Mouse (Mus musculus) left cerebral cortex, postnatal 10 days (tissue): ENCODE measurements around the gene Slc25a41. TPM values are rescaled to one million over a fixed set of nuclear protein-coding genes. Genes with fewer than 3 reads are reported as not detected.

Experiments used
- DNase-seq, 2 experiments: peaks; one replicate each; pipeline ENCODE4 v3.0.0; 2021 to 2022; ENCODE audit warnings: low spot score in 2 of 2, mixed read lengths in 1 of 2; ENCODE audit errors: extremely low spot score in 1 of 2
- intact Hi-C: fragments of 180-260 bp; cut with DNase I; formaldehyde crosslinking; loops from one replicate; pipeline ENCODE4 v1.15.1; 2025
- total RNA-seq, 2 experiments: library from RNA; stranded (reverse); gene quantifications; 2 replicates each; pipeline ENCODE4 v1.2.3; 2021

Gene Slc25a41
- under 1 TPM in 1 of 2 experiments, not detected in 1; 0.28 TPM for total RNA-seq

- no peak for DNase-seq
- intact Hi-C loops = no loop called here
Measured at GRCm38 (mm10) chr17:57041554-57041953, at the start of gene Slc25a41. Slc25a41 (minus strand) TSS chr17:57041654.

DNA sequence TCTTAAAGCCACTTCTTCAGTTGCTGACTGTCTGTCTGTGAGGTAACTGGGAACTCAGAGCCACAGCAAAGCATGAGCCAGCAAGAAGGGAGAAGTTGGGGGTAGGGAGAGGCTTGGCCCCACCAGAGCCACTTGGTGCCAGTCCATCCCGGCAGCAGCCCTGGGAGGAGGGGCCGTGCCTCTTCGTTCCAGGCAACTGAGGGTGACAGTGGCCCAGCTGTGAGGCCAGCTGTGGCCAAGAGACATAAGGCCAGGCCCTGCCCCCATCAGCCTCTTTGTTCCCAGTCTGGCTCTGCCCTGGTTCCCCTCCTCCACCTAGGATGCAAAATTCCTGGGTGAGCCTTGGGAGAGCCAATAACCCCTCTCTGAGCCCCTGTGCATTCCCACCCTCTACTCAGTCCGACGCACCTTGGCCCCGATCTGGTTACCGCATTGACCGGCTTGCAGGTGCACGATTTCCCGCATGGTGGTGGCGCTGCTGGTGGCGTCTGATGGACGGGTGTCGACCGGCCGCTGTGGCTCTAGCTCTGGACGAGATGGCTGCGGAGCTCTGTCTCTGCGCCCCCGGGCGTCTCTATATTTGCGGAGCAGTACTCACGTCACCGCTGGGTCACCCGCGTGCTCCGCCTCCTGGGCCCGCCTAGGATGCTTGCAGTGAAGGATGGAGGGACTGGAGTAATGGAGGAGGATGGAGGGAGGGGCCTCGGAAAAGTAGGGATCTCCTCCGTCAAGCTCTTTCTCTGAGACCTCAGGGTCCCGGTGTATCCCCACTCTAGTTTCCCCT lies 45.8 kb upstream of the Slc25a41 start, which contains the start of gene Tubb4a:
TSS of gene Tubb4a (minus strand) at position 734 of the 784 bp plus-strand sequence.
- intact Hi-C loops = loop anchor here (10.0 kb wide), 1 partner anchor 282 kb away; no protein-coding TSS in a partner anchor
- peak; percentile 83 to 89 for DNase-seq

DNA sequence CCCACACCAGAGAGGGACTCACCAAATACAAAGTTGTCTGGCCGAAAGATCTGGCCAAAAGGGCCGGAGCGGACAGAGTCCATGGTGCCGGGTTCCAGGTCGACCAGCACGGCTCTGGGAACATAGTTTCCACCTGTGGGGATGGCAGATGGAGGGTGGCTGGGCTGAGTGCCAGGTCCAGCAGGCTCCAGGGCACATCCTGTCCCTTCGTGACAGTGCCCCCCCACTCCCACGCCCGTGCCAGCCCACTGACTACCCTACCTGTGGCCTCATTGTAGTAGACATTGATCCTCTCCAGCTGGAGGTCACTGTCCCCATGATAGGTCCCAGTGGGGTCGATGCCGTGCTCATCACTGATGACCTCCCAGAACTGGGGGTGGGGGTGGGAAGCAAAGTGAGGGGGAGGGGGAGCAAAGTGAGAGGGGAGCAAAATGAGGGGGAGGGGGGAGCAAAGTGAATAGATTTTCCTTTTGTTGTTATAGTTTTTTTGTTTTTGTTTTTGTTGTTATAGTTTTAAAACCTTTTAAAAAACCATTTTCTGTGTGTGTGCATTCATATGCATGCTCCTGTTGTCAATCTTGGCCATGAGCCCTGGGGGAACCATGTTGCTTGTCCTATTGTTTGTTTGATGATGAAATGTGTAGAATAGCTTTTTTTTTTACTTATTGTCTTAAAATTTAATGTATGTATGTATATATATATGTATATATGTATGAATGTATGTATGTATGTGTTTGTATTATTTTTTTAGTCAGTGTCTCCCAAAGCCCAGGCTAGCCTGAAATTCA lies 44.7 kb upstream of the Slc25a41 start:
- intact Hi-C loops = loop anchor here (10.0 kb wide), 1 partner anchor 281 kb away; no protein-coding TSS in a partner anchor
- peak in 1 of 2 experiments; percentile 60 for DNase-seq

DNA sequence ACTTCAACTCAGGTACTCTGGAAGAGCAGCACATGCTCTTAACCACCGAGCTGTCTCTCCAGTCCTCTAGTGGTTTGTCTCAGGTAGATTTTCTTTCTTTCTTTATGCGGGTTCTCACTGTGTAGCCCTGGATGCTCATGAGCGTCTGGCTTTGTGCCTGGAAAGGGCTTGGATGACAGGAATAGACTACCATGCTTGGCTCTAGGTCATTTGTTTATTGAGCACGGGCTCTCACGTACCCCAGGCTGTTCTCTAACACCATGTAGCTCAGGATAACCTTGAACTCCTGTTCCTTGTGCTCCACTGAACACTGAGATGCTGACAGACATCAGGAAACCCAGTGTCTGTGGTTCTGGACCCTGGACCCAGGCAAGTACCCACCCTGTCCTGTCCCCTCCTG lies 41.0 kb upstream of the Slc25a41 start:
- no peak for DNase-seq
- intact Hi-C loops = loop anchor here (10.0 kb wide), 1 partner anchor 278 kb away; no protein-coding TSS in a partner anchor

GRCm38 (mm10) chr17:57081234-57081842 lies 39.9 kb upstream of the Slc25a41 start:
- intact Hi-C loops = loop anchor here (10.0 kb wide), 1 partner anchor 277 kb away; no protein-coding TSS in a partner anchor
- no peak for DNase-seq

GRCm38 (mm10) chr17:57079919-57080318 lies 38.5 kb upstream of the Slc25a41 start:
- no peak for DNase-seq
- intact Hi-C loops = loop anchor here (10.0 kb wide), 1 partner anchor 275 kb away; no protein-coding TSS in a partner anchor

DNA sequence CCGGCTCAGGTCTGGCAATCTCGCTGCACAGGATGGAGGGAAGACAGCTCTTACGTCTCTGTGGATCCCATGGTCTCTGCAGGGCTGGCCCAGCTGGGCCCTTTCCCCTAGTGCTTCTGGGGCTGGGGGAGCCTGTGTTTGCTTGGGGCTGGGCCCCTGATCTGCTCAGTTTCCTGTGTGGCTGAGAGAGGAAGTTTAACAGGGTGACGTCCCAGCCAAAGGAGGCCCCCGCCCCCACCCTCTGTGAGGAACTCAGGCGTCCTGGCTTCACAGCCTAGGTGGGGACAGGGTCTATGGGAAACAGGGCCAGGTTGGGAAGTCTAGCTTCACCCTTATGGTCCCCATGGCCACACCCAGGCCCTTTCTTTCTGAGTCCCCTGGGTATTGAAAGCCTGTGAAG lies 36.9 kb upstream of the Slc25a41 start, which contains the start of gene Dennd1c:
TSS of gene Dennd1c (minus strand) at position 179 of the 400 bp plus-strand sequence.
- intact Hi-C loops = no loop called here
- no peak for DNase-seq

DNA sequence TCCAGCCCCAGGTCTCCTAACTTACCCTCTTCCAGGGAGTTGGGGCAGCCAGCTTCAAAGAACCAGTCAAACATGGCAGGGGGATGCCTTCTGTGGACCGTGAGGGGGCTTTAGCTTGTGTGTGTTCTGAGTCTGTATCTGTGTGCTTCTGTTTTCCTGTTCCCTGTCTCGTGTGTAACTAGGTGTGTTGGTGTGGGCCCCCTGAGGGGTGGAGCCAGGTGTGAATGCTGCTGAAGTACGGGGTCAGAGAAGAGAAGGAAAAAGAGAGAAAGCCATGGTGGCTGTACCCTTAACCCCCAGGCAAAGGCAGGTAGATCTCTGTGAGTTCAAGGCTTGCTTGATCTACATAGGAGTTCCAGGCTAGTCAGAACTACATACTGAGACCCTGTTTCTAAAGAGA lies 35.5 kb upstream of the Slc25a41 start:
- no peak for DNase-seq
- intact Hi-C loops = no loop called here

DNA sequence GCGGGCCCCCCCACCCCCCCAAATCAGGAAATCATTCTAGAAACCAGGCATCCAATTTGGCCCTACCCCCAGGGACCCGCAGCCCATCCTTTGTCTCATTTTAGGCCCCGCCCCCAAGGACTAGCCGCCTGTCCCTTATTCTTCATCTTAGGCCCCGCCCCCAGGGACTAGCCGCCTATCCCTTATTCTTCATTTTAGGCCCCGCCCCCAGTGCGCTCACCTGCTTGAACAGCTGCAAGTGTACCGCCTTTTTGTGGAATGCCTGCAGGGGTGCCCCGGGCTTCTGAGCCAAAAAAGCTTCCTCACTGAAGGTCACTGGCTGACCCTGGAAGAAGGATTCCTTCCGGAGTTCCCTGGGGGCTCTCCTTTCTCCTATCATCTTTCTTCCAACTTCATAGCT lies 29.2 kb upstream of the Slc25a41 start:
- no peak for DNase-seq
- intact Hi-C loops = no loop called here

DNA sequence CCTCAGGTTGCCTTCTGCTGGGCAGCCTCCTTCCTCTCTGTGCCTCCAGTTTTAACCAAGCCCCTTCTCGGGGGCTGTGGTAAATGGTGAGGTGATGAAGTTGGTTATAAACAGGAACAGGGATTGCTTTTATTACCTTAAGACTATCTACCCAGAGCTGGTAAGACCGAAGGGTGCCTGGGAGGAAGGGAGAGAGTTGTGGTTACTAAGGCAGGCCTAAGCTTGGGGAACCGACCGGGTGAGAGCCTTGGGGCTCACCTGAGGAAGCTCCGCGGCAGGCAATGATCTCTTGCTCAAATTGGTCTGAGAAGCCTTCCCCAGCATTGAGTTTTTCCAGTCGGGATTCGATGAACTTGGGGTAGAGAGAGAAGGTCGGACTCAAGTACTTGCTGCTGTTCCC lies 28.8 kb upstream of the Slc25a41 start:
- intact Hi-C loops = no loop called here
- DNase-seq = no peak

- no peak for DNase-seq
- intact Hi-C loops = no loop called here
Measured at GRCm38 (mm10) chr17:57066908-57067307, 25.5 kb upstream of the Slc25a41 start.

DNA sequence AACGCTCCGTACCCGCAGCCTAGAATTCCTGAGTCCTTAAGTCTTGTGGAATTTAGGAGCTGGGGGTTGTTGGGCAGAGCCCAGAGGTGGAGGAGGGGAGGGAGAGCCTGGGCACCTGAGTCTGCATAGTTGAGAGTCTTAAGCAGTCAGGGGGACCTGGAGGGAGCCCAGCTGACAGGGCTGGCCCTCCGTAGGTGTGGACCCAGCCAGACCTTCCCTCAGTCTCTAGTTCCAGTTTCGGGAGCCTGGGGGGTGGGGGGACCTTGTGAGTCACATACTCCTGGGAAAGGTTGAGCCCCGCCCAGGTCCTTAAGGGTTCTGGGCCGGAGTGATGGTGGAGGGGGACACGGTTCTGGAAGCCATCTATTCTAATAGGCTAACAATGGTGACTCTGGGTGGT lies 21.6 kb upstream of the Slc25a41 start:
- intact Hi-C loops = no loop called here
- DNase-seq = no peak

- intact Hi-C loops = no loop called here
Measured at GRCm38 (mm10) chr17:57062548-57062947, 21.1 kb upstream of the Slc25a41 start.

GRCm38 (mm10) chr17:57062011-57062521 lies 20.6 kb upstream of the Slc25a41 start:
- DNase-seq = peak in 1 of 2 experiments; percentile 53
- intact Hi-C loops = no loop called here

More at GRCm38 (mm10) chr17:57062548-57062947, 21.1 kb upstream of the Slc25a41 start:
- DNase-seq = no peak

GRCm38 (mm10) chr17:57061069-57061468 lies 19.6 kb upstream of the Slc25a41 start:
- intact Hi-C loops = no loop called here
- DNase-seq = no peak

DNA sequence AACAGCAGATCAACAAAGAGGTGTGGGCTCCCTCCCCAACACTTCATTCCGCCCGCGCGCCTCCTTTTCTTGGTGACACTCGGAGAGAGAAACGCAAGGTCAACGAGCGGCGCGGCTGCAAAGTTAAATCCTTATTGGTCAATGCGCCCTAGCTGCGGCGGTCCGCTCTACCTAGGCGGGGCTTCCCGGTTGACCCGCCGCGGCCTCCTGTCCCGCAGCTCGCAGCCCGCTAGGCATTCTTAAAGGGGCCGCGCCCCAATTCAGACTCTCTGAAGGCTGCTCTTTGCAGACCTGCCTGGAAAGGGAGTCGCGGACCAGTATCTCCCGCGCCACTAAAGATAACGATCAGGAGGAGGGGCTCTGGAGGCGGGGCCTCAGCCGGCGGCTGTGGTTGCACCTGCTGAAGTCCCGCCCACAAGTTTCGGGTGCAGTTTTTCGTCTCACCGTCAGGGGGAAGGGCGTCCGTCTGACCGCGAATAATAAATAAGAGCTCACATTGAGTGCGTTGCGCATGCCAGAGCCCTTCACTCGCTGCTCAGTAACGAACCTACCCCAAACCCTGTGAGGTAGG lies 18.9 kb upstream of the Slc25a41 start:
- peak; percentile 92 to 96 for DNase-seq
- intact Hi-C loops = no loop called here

DNA sequence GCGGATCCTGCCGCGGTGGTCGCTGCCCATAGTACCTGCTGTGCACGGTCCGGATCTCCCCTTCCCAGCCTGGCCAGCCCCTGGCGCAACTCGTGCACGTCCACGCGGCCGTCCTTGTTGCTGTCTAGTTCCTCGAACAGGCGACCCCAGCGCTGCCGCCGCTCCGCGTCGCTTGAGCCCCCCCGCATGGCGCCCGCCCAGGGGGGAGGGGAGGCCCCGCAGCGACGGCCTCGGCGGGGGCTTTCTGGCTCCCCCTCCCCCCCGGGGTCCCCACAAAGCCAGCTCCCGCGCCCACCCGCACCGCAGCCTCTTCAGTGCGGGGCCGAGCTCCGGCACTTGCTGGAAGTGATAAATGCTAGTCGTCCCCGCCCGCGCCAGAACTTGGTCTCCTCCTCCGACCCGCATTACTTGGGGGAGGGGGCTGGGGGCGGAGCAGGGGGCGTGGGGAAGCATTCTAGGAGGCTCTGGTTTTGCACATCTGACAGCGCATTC lies 18.1 kb upstream of the Slc25a41 start, which contains the start of gene Slc25a23:
TSS of gene Slc25a23 (minus strand) at position 378 of the 492 bp plus-strand sequence.
- peak; percentile 70 to 91 for DNase-seq
- intact Hi-C loops = no loop called here

GRCm38 (mm10) chr17:57058891-57059485 lies 17.5 kb upstream of the Slc25a41 start, which contains the start of gene Crb3:
Crb3 (plus strand) TSS chr17:57059105.
- intact Hi-C loops = no loop called here
- peak in 1 of 2 experiments; percentile 58 for DNase-seq
